Mouse (Mus musculus) left cerebral cortex, postnatal 4 days (tissue): ENCODE data around the gene Wdr25. TPM values are rescaled to one million over a fixed set of nuclear protein-coding genes. Genes with fewer than 3 reads are reported as not detected.
A peak's percentile ranks its signal among the peaks of the same experiment; 100 is the strongest.
"Not testable (repeated sequence)": the region's sequence is repeated elsewhere in the genome, so short reads cannot be mapped to it uniquely, and the experiment has no call there.

ENCODE experiments used
- DNase-seq: peaks from one replicate; pipeline ENCODE4 v3.0.0-alpha.2; 2022
- intact Hi-C: fragments of 180-260 bp; cut with DNase I; formaldehyde crosslinking; loops from one replicate; pipeline ENCODE4 v1.15.1; 2025
- total RNA-seq, 2 experiments: library from RNA; stranded (reverse); gene quantifications; 2 replicates each; pipeline ENCODE4 v1.2.3; 2021

The Wdr25 gene
- total RNA-seq, result 1 to 10 TPM; 4.9 to 6.2 TPM

DNA sequence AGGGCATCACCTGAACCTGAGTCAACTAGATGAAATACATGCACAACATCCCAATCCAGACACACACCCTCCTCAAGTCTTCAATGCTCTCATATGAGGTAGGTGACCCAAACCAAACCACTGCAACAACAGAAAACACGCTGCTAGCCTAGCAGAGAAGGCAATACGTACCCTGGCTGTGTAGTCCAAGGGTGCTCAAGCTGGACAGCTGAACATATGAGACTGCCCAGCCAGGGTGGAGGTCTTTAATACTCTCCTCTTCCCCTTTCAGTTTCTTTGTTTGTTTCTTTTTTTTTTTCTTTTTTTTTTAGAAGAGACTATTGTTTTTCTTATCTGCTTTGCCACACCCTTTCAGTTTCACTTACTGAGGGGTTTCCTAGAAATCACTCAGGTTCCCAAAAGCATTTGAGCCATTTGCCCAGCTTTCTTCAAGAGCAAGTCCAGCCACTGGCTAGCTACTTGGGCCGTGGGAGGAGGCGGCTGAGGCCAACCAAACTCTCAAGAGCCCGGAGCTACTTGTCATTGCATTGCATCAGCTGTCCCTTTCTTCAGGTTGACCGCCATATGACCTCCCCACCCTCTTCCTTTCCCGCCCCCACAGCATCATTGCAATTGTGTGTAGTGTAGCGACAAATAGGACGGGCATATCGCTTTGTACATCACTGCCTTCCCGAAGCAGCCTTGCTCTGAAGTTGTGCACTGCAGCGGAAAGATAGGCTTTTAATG lies at the start of gene Wdr25:
Gene Wdr25 (plus strand): TSS at position 643 of the 726 bp plus-strand sequence.
- intact Hi-C loops, result no loop called here

DNA sequence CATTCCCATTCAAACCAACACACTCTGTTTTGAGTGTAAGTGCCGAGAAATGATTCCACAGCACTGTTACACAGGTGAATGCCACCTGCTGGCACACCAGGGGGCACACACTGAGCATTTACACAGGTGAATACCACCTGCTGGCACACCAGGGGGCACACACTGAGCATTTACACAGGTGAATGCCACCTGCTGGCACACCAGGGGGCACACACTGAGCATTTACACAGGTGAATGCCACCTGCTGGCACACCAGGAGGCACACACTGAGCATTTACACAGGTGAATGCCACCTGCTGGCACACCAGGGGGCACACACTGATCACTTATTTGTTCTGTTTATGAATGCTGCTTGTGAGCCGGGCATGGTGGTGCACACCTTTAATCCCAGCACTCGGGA lies 45.4 kb upstream of the Wdr25 start:
- DNase-seq, intact Hi-C loops: not testable (repeated sequence)

More for the DNA sequence above, at the start of gene Wdr25:
- no peak for DNase-seq

- intact Hi-C loops, result no loop called here
- no peak for DNase-seq
These were observed 43.9 kb upstream of the Wdr25 start for GRCm38 (mm10) chr12:108849488-108850022.

- DNase-seq, result no peak
- intact Hi-C loops, result no loop called here
These were observed 43.3 kb upstream of the Wdr25 start for GRCm38 (mm10) chr12:108850129-108850528.

- intact Hi-C loops, result no loop called here
These were observed 42.5 kb upstream of the Wdr25 start for GRCm38 (mm10) chr12:108850886-108851285.

GRCm38 (mm10) chr12:108852822-108853221 lies 40.6 kb upstream of the Wdr25 start:
- intact Hi-C loops, result no loop called here

More at GRCm38 (mm10) chr12:108850886-108851285, 42.5 kb upstream of the Wdr25 start:
- DNase-seq, result no peak

DNA sequence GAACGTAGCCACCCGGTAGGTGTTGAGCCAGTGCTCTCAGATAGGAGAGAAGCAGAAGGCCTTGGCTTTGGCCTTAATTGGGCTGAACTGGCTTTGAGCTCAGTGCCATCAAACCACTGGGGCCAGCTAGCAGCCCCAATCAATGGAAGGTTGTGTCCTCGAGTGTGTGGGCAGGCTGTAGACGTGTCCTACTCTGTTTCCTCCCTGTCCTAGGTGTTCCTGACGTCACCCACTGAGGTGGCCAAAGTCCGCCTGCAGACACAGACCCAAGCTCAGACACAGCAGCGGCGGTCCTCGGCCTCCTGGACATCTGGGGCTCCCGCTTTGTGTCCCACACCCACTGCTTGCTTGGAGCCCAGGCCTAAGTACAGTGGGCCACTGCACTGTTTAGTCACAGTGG lies 38.4 kb upstream of the Wdr25 start:
- intact Hi-C loops, result no loop called here
- no peak for DNase-seq

More at GRCm38 (mm10) chr12:108852822-108853221, 40.6 kb upstream of the Wdr25 start:
- DNase-seq, result no peak

GRCm38 (mm10) chr12:108856186-108856585 lies 37.2 kb upstream of the Wdr25 start:
- no peak for DNase-seq
- intact Hi-C loops, result no loop called here

- intact Hi-C loops, result no loop called here
- DNase-seq, result no peak
These were observed 36.3 kb upstream of the Wdr25 start for GRCm38 (mm10) chr12:108857109-108857508.

- intact Hi-C loops, result no loop called here
- no peak for DNase-seq
These were observed 35.7 kb upstream of the Wdr25 start for GRCm38 (mm10) chr12:108857589-108858184.

- intact Hi-C loops, result no loop called here
- no peak for DNase-seq
These were observed 34.9 kb upstream of the Wdr25 start for GRCm38 (mm10) chr12:108858486-108858885.

GRCm38 (mm10) chr12:108865007-108865494 lies 28.4 kb upstream of the Wdr25 start:
- no peak for DNase-seq
- intact Hi-C loops, result no loop called here

GRCm38 (mm10) chr12:108869575-108869974 lies 23.9 kb upstream of the Wdr25 start:
- peak; percentile 26 for DNase-seq
- intact Hi-C loops, result no loop called here

DNA sequence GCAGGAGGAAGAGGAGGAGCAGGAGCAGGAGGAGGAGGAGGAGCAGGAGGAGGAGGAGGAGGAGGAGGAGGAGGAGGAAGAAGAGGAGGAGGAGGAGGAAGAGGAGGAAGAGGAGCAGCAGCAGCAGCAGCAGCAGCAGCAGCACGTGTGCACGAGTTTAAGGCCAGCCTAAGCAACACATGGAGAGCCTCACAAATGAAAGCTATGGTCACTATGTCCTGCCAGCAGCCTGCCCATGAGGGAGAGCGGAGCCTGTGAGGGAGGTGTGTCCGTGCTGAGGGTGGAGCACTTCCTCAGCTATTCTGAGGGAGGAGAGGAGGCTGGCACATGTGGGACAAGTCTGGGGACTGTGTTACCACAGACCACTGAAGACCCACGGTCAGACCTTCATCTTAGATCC lies 20.3 kb upstream of the Wdr25 start:
- DNase-seq, result no peak
- intact Hi-C loops, result no loop called here

GRCm38 (mm10) chr12:108879138-108879537 lies 14.3 kb upstream of the Wdr25 start:
- no peak for DNase-seq
- intact Hi-C loops, result no loop called here

GRCm38 (mm10) chr12:108880606-108881005 lies 12.8 kb upstream of the Wdr25 start:
- DNase-seq, result no peak
- intact Hi-C loops, result no loop called here

GRCm38 (mm10) chr12:108881192-108881591 lies 12.2 kb upstream of the Wdr25 start:
- intact Hi-C loops, result no loop called here
- no peak for DNase-seq

DNA sequence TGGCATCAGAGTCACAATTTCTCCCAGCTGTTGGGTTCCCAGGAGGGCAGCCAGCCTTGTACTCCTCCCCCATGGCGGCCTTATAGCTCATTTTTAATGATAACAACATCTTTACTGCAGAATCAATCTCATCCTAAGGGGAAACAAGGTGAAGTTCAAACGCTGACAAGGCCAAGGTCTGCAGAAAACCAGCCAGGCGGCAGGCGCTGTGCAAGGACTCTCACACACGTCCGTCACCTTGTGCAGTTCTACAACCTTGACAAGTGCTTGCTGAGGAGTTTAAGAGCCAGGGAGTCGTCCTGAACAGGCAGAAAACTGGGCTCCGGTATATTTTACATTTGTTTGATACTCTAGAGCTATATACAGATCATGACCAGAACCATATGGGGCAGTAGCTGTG lies 10.7 kb upstream of the Wdr25 start:
- no peak for DNase-seq
- intact Hi-C loops, result no loop called here

DNA sequence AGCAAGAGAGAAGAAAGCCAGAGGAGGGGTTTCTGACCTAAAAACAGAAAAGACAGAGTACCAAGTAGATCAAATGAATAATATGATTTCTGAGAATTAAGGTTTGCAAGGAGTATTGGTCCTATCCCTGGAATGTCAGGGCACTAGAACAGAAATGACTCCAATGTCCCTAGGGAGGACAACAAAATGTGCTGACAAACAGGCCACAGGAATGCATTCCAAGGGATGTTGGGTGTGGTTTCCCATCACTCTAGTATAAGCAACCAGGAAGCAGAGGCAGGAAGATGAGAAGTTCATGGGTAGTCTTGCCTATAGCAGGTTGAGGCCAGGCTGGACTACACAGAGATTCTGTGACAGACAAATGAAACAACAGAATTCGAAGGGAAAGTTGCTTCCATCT lies 7.5 kb upstream of the Wdr25 start:
- no peak for DNase-seq
- intact Hi-C loops, result no loop called here

DNA sequence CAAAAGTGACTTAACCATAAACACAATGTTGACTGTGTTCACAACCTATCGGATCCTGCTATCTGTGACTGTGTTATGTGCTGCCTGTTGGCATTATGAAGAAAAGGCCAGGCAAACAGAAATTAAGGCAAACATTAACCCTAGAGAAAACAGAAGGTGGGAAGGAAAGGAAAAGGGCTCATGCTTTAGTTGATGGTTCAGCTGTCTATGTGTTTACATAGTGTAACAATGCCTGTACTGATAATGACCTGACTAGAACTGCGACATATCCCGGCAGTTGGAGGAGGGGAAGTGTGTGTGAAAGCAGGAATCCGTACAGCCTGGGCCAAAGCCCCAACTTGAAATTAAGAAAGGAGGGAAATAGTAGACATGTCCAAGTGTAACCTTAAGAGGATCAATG lies 6.4 kb upstream of the Wdr25 start:
- no peak for DNase-seq
- intact Hi-C loops, result no loop called here

DNA sequence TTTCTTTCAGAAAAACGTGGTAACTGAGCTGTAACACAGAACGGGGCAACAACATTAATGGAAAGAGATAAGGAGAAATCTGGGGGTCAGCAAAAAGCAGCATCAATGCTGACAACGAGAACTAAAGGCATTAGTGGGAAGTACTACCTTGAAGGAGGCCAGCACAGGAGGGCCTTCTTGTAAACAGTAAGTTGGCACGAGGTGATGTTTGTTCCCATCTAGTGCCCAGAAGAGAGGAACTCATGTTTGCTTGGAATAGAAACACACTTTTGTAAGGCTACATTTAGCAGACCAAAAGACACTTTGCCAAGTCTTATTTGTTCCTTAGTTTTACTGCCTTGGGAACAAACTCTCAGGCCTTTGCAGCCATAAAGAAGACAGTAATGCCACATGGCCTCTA lies 4.8 kb upstream of the Wdr25 start:
- intact Hi-C loops, result no loop called here
- DNase-seq, result no peak
